Mouse (Mus musculus) liver, embryonic 16.5 days (tissue): ENCODE results near the gene Scp2. TPM values are rescaled to one million over a fixed set of nuclear protein-coding genes. Genes with fewer than 3 reads are reported as not detected.
"Not testable (repeated sequence)": the region's sequence is repeated elsewhere in the genome, so short reads cannot be mapped to it uniquely, and the experiment has no call there.

Experiments
- ATAC-seq: fragments of 200-750 bp; cut with Nextera tagmentation; 2 replicates; pipeline ENCODE4 v1.8.0; 2017; ENCODE audit warnings: low read depth, mild to moderate bottlenecking, moderate number of reproducible peaks, moderate library complexity
- H3K27ac ChIP-seq: fragments of 300-500 bp; sonication (generic); 2 replicates; pipeline ENCODE4 v1.5.1; 2014; ENCODE audit warnings: mild to moderate bottlenecking, low read length
- H3K27me3 ChIP-seq: fragments of 300-500 bp; sonication (generic); 2 replicates; pipeline ENCODE4 v1.6.1; 2014; ENCODE audit warnings: low read depth, low read length, mixed read lengths; ENCODE audit not compliant: control insufficient read depth, insufficient read depth
- H3K36me3 ChIP-seq: fragments of 300-500 bp; sonication (generic); 2 replicates; pipeline ENCODE4 v1.6.1; 2014; ENCODE audit warnings: mild to moderate bottlenecking; ENCODE audit not compliant: control insufficient read depth, insufficient read depth
- H3K4me1 ChIP-seq: fragments of 300-500 bp; sonication (generic); 2 replicates; pipeline ENCODE4 v1.6.1; 2014; ENCODE audit warnings: low read depth, low read length, mixed read lengths; ENCODE audit not compliant: control insufficient read depth
- H3K4me2 ChIP-seq: fragments of 300-500 bp; sonication (generic); 2 replicates; pipeline ENCODE4 v1.6.1; 2014; ENCODE audit warnings: low read depth, low read length, mixed read lengths
- H3K4me3 ChIP-seq: fragments of 300-500 bp; sonication (generic); 2 replicates; pipeline ENCODE4 v1.5.1; 2014; ENCODE audit warnings: low read depth, mild to moderate bottlenecking, low read length
- H3K9ac ChIP-seq: fragments of 300-500 bp; sonication (generic); 2 replicates; pipeline ENCODE4 v1.6.1; 2014; ENCODE audit warnings: low read depth, low read length
- H3K9me3 ChIP-seq: fragments of 300-500 bp; sonication (generic); replicated peaks from 2 replicates; pipeline ENCODE4 v1.6.1; 2016; ENCODE audit warnings: low read length; ENCODE audit not compliant: control insufficient read depth
- whole genome bisulfite sequencing: fragments of 180-500 bp; shearing (Covaris S2); extraction: QIAGEN DNeasy Blood & Tissue Kit; methylation state at CpG from one replicate; pipeline ENCODE4 v1.1.7; 2014; ENCODE audit not compliant: insufficient replicate concordance; 5-methylcytosine and 5-hydroxymethylcytosine counted together
- polyA plus RNA-seq: library from polyadenylated mRNA; unstranded; fragments of >200 nt; fragmentation: Nextera tagmentation; extraction: Ambion mirVana; gene quantifications from 2 replicates; pipeline ENCODE4 v1.2.1, GENCODE M21; 2015

The Scp2 gene
- polyA plus RNA-seq: 396 and 427 TPM in 2 replicates

GRCm38 (mm10) chr4:108144880-108145279 is at the start of gene Scp2:
Scp2 (minus strand) TSS chr4:108144998.
- H3K9ac ChIP-seq: no peak within 1 kb of the TSS
- no peak within 1 kb of the TSS for H3K27ac ChIP-seq
- no peak within 1 kb of the TSS for H3K4me2 ChIP-seq
- no peaks in the 10 kb centered on the region for H3K9me3 ChIP-seq
- 76% methylated on average over 1 of the region's 1 CpGs for WGBS
- H3K4me3 ChIP-seq: no peak within 1 kb of the TSS
- H3K4me1 ChIP-seq: no peaks in the 10 kb centered on the region
- ATAC-seq: no peak
- no peaks in the 10 kb centered on the region for H3K27me3 ChIP-seq
- no peaks in the 10 kb centered on the region for H3K36me3 ChIP-seq

DNA sequence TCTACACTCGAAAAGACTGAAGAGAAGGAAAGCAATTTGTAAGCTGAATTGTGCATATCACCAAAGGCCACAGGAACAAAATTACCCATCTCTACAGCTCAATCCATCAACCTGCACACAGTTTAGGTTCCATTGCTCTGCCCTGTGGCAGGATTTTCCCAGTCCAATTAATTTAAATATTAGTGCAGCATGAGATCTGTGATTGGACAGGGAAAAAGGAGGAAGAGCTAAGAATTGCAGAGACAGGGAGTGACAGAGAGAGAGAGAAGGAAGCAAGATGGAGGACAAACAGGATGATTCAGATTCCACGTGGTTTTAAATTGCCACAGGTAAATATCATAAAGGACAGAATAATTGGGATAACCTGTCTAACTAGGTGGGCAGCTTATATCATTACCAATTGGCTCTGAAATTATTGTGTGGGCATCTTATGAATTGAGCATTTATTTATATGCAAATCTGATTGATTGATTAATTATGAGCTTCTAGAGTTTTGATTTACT is 48.1 kb upstream of the Scp2 start:
- H3K27ac ChIP-seq: no peak overlapping the region
- no peak overlapping the region for H3K9ac ChIP-seq
- no peak overlapping the region for H3K4me3 ChIP-seq
- ATAC-seq: no peak
- no peak overlapping the region for H3K4me2 ChIP-seq
- no peaks in the 10 kb centered on the region for H3K4me1 ChIP-seq
- no peaks in the 10 kb centered on the region for H3K27me3 ChIP-seq
- H3K36me3 ChIP-seq: no peaks in the 10 kb centered on the region
- WGBS: 57% methylated on average over 2 of the region's 2 CpGs
- H3K9me3 ChIP-seq: no peaks in the 10 kb centered on the region

GRCm38 (mm10) chr4:108182278-108182677 is 37.5 kb upstream of the Scp2 start:
- H3K36me3 ChIP-seq: no peaks in the 10 kb centered on the region
- no peaks in the 10 kb centered on the region for H3K27me3 ChIP-seq
- H3K4me3 ChIP-seq: no peak overlapping the region
- H3K9ac ChIP-seq: no peak overlapping the region
- H3K27ac ChIP-seq: no peak overlapping the region
- H3K9me3 ChIP-seq: no peaks in the 10 kb centered on the region
- no peak for ATAC-seq
- H3K4me1 ChIP-seq: no peaks in the 10 kb centered on the region
- no peak overlapping the region for H3K4me2 ChIP-seq
- 56% methylated on average over 1 of the region's 1 CpGs for WGBS

DNA sequence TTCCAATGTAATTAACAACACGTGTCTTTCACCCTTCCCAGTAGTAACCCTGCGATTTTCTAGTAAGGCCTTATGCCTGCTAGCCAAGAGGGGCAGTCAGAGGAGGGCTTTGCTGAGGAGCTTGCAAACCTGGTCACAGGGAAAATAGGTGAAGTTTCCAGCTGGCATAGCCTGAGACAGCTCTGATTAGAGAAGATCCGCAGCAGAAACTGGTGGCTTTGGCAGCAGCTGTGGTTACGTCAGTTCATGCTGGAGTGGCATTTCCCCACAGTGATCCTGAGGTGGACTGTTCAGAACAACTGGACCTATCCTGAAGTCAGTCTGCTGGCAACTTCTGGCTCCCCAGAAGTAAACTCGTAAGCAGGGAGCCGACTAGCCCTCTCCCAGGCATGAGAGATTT is 23.3 kb upstream of the Scp2 start:
- H3K4me2 ChIP-seq: no peak overlapping the region
- 62% methylated on average over 6 of the region's 6 CpGs for WGBS

GRCm38 (mm10) chr4:108166874-108167273 is 22.1 kb upstream of the Scp2 start:
- peaks cover 14% of the 10 kb centered on the region for H3K27me3 ChIP-seq
- H3K4me3 ChIP-seq: no peak overlapping the region
- ATAC-seq: no peak
- no peaks in the 10 kb centered on the region for H3K9me3 ChIP-seq
- no peak overlapping the region for H3K9ac ChIP-seq
- no peaks in the 10 kb centered on the region for H3K4me1 ChIP-seq
- H3K36me3 ChIP-seq: no peaks in the 10 kb centered on the region; the same call in 1 of the 2 replicates
- H3K4me2 ChIP-seq: no peak overlapping the region
- H3K27ac ChIP-seq: no peak overlapping the region
- WGBS: 54% methylated on average over 4 of the region's 4 CpGs

More for the DNA sequence above, 23.3 kb upstream of the Scp2 start:
- Histone ChIP-seq H3K27me3 (peaks cover 14% of the 10 kb centered on the region), H3K9me3 (no peaks in the 10 kb centered on the region), H3K27ac (no peak overlapping the region), H3K9ac (no peak overlapping the region), H3K4me1 (no peaks in the 10 kb centered on the region), H3K36me3 (no peaks in the 10 kb centered on the region; the same call in 1 of the 2 replicates), H3K4me3 (no peak overlapping the region)
- no peak for ATAC-seq

GRCm38 (mm10) chr4:108165152-108165895 is 20.5 kb upstream of the Scp2 start, which contains the start of gene Echdc2:
Echdc2 (plus strand) TSS chr4:108165437.
- H3K36me3 ChIP-seq: no peaks in the 10 kb centered on the region
- peak within 1 kb of the TSS; percentile 64 for H3K4me3 ChIP-seq
- H3K4me2 ChIP-seq: peak within 1 kb of the TSS; percentile 65
- H3K27me3 ChIP-seq: peaks cover 14% of the 10 kb centered on the region
- H3K27ac ChIP-seq: no peak within 1 kb of the TSS; the same call in 1 of the 2 replicates
- ATAC-seq: peak; percentile 45; the same call in 1 of the 2 replicates
- H3K9ac ChIP-seq: peak within 1 kb of the TSS; percentile 55
- no peaks in the 10 kb centered on the region for H3K4me1 ChIP-seq
- WGBS: under 1% methylated on average over 43 of the region's 43 CpGs
- no peaks in the 10 kb centered on the region for H3K9me3 ChIP-seq

DNA sequence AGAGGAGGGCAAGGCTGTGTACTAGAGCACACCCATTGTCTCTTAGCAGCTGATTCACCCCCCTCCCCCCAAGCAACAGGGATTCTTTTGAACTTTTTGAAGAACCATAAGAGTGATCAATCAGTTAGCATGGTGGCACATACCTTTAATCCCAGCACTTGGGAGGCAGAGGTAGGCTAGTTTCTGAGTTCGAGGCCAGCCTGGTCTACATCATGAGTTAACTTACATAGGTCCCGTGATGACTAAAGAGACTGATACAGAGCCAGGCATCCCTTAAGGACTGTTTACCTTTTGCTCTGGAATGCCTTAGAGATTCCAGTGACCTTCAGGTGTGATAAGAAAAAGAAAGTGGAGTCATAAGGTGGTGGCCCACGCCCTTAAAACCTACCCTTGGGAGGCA is 18.5 kb upstream of the Scp2 start:
- 64% methylated on average over 3 of the region's 3 CpGs for WGBS
- Histone ChIP-seq H3K9me3 (no peaks in the 10 kb centered on the region), H3K4me3 (no peak overlapping the region), H3K27me3 (peaks cover 14% of the 10 kb centered on the region), H3K9ac (no peak overlapping the region), H3K27ac (no peak overlapping the region), H3K4me2 (no peak overlapping the region), H3K4me1 (no peaks in the 10 kb centered on the region), H3K36me3 (no peaks in the 10 kb centered on the region)
- ATAC-seq: no peak

- 64% methylated on average over 8 of the region's 8 CpGs for WGBS
- peaks cover 14% of the 10 kb centered on the region for H3K27me3 ChIP-seq
- no peaks in the 10 kb centered on the region for H3K9me3 ChIP-seq
- no peaks in the 10 kb centered on the region for H3K4me1 ChIP-seq
- no peak overlapping the region for H3K4me2 ChIP-seq
- no peaks in the 10 kb centered on the region for H3K36me3 ChIP-seq
- ATAC-seq: no peak
- H3K9ac ChIP-seq: no peak overlapping the region
- no peak overlapping the region for H3K4me3 ChIP-seq
- H3K27ac ChIP-seq: no peak overlapping the region
Measured at GRCm38 (mm10) chr4:108161936-108162335, 17.1 kb upstream of the Scp2 start.

DNA sequence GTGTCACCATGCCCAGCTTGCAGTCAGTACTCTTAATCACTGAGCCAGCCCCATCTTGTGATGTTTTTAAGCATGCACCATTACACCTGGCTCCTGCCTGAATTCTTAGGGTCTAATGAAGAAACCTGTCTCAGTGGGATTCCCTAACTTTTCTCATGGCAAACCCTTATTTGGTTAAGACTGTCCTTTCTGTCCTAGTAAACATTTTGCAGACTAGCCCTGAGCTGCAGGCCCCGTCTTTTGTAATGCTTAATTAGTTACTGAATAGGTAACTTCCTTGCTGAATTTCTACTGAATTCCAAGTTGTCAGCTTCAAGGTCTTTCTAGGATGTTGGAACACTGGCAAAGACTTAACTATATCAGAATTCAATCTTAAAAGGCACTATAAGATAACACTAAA is 10.3 kb upstream of the Scp2 start:
- not testable (repeated sequence) for H3K4me3 ChIP-seq, ATAC-seq, H3K4me2 ChIP-seq, H3K36me3 ChIP-seq, H3K27ac ChIP-seq, H3K9ac ChIP-seq, H3K4me1 ChIP-seq, H3K27me3 ChIP-seq, H3K9me3 ChIP-seq
- WGBS: 71% methylated on average over 1 of the region's 1 CpGs
